Mouse (Mus musculus) forebrain, embryonic 13.5 days (tissue): ENCODE measurements around the gene Wwc2. TPM values are rescaled to one million over a fixed set of nuclear protein-coding genes. Genes with fewer than 3 reads are reported as not detected.

Experiments
- ATAC-seq: fragments of 200-750 bp; cut with Nextera tagmentation; 2 replicates; pipeline ENCODE4 v1.8.0; 2017
- H3K27ac ChIP-seq: fragments of 300-500 bp; sonication (generic); 2 replicates; pipeline ENCODE4 v1.5.1; 2015; ENCODE audit warnings: inconsistent platforms, mild to moderate bottlenecking, moderate library complexity
- H3K27me3 ChIP-seq: fragments of 300-500 bp; sonication (generic); 2 replicates; pipeline ENCODE4 v1.6.1; 2015; ENCODE audit warnings: mild to moderate bottlenecking, inconsistent platforms
- H3K36me3 ChIP-seq: fragments of 300-500 bp; sonication (generic); 2 replicates; pipeline ENCODE4 v1.6.1; 2015; ENCODE audit warnings: mild to moderate bottlenecking, inconsistent platforms; ENCODE audit not compliant: poor library complexity, severe bottlenecking
- H3K4me1 ChIP-seq: fragments of 300-500 bp; sonication (generic); 2 replicates; pipeline ENCODE4 v1.6.1; 2015; ENCODE audit warnings: inconsistent platforms
- H3K4me2 ChIP-seq: fragments of 300-500 bp; sonication (generic); 2 replicates; pipeline ENCODE4 v1.6.1; 2015; ENCODE audit warnings: inconsistent platforms, mild to moderate bottlenecking, moderate library complexity
- H3K4me3 ChIP-seq: fragments of 300-500 bp; sonication (generic); 2 replicates; pipeline ENCODE4 v1.5.1; 2015; ENCODE audit warnings: mild to moderate bottlenecking, inconsistent platforms
- H3K9ac ChIP-seq: fragments of 300-500 bp; sonication (generic); 2 replicates; pipeline ENCODE4 v1.6.1; 2015; ENCODE audit warnings: mild to moderate bottlenecking, inconsistent platforms
- H3K9me3 ChIP-seq: fragments of 300-500 bp; sonication (generic); replicated peaks from 2 replicates; pipeline ENCODE4 v1.6.1; 2016; ENCODE audit warnings: inconsistent platforms
- WGBS: fragments of 180-500 bp; shearing (Covaris S2); methylation state at CpG from one replicate; pipeline ENCODE4 v1.1.7; 2015; 5-methylcytosine and 5-hydroxymethylcytosine counted together
- polyA plus RNA-seq: library from polyadenylated mRNA; unstranded; fragments of >200 nt; fragmentation: Nextera tagmentation; extraction: Ambion mirVana; gene quantifications from 2 replicates; pipeline ENCODE4 v1.2.1, GENCODE M21; 2015

Wwc2 gene
- polyA plus RNA-seq, 1 experiment from 2014 or later, result 3.5 TPM

DNA sequence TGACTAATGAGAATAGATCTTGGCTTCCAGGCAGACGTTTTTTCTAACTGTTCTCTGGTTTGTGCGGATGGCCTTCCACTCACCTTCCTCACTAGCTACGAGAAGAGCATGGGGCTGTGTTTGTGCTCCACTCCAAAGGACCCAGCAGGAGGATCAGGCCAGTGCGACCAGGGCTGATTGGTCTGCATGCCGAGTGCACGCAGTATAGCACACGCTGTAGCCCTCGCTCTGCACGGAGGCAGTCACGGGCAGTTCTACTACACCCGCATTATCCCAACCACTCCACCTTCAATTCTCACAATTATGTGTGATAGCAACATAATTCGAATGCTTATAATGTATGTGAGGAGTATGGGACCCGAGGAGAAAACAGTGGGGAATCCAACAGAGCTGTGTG is 99.9 kb downstream of the Wwc2 start:
- Histone ChIP-seq H3K27me3 (no peaks in the 10 kb centered on the region), H3K9me3 (no peaks in the 10 kb centered on the region), H3K27ac (no peak overlapping the region), H3K9ac (no peak overlapping the region), H3K4me2 (no peak overlapping the region), H3K36me3 (0 out of 2 replicates have a peak, but pooled peaks cover 4% of the 10 kb centered on the region), H3K4me1 (peaks cover 13% of the 10 kb centered on the region; the same call in 1 of the 2 replicates), H3K4me3 (no peak overlapping the region)
- ATAC-seq, result no peak
- 88% methylated on average over 13 of the region's 13 CpGs for WGBS

DNA sequence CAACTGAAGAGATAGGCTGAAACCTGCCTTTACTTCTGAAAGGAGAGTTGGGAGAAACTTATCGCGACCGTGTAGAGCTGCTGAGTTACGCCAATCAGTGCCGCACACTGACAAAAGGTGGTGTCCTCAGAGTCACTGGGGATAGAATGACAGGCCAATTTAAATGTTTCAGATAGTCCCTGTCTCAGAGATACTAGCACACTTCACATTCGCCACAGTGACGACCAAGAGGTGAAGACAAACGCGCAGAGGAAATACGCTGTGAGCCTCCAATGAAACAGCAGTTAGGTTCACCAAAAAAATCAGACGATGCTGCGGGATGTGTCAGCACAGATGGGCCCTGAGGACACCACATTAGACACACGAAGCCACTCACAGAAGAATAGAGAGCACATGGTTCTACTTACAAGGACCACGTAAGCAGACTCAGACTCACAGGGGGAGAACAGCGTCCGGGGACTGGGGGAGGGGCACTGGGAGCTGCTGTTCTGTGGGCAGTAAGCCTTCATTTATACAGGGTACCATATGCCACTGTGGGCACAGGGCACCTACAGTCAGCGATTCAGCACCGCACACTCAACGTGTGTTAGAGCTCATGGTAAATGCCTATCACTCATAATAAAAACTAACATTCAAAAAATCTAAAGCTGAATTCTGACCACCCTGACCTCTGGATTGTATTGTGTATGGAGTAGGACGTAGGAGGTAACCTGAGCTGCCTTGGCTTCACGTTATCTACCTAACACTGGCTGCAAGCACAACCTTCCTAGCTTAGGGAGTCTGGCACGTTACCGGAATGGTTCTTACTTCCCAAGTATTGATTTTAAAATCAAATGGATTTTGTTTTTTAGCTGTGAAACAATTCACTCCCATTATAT is 100.5 kb downstream of the Wwc2 start:
- peak; percentile 79 for ATAC-seq
- Histone ChIP-seq H3K4me1 (peaks cover 13% of the 10 kb centered on the region; the same call in 1 of the 2 replicates), H3K36me3 (0 out of 2 replicates have a peak, but pooled peaks cover 4% of the 10 kb centered on the region), H3K4me2 (no peak overlapping the region), H3K27ac (no peak overlapping the region), H3K4me3 (no peak overlapping the region), H3K9me3 (no peaks in the 10 kb centered on the region), H3K9ac (peak overlapping the region; percentile 16; the same call in 1 of the 2 replicates), H3K27me3 (no peaks in the 10 kb centered on the region)
- 75% methylated on average over 23 of the region's 23 CpGs for WGBS

DNA sequence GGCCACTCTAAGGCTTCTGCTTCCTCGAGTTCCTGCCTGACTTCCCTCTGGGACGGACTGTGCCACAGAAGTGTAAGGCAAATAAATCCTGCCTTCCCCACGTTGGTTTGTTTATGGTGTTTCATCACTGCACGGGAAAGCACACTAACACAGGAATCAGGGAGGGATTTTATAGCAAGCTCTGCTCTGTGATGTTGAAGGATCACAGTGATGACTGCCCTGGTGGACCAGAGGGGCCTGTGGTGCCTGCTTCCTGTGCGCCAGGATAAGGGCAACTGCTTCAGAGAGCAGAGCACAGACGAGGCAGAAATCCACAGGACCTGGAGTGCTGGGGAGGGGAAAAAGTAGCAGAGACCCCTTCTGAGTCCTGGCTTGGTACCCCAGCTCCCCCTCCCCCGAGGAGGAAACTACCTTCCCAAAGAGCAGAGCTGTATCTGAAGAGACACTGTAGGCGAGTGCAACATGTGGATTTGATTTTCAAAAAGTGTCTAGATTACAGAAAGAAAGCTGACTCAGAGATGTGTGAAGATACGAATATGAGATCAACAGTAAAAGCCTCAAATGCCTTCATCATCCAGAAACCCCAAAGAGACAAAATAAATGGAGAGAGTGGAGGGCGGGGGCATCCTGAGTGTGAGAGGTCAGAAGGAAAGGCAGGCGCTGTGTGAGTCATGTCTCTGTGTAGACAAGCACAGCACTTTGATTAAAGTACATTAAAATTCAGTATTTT is 101.7 kb downstream of the Wwc2 start:
- WGBS, result 84% methylated on average over 11 of the region's 11 CpGs

DNA sequence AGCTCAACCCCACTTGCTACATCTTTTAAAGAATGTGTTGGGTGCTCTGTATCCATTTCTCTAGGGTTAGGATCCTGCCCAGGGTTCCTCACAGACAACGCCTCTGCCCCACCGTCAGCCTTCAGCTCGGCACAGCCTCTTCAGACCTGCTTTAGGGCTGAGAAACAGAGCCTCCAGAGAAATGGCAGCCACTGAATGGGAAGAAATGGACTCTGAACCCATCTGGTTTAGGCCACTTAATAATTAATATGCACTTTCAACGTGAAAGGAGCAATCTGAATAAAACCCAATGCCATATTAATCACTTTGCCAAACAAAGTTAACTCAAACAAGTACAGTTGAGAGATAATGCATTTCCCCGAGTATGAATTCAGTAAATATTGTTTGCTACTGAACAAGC is 106.4 kb downstream of the Wwc2 start:
- Histone ChIP-seq H3K4me2 (no peak overlapping the region), H3K9me3 (no peaks in the 10 kb centered on the region), H3K4me3 (no peak overlapping the region), H3K9ac (no peak overlapping the region), H3K36me3 (0 out of 2 replicates have a peak, but pooled peaks cover 4% of the 10 kb centered on the region), H3K27ac (no peak overlapping the region), H3K4me1 (no peaks in the 10 kb centered on the region), H3K27me3 (no peaks in the 10 kb centered on the region)
- ATAC-seq, result no peak
- WGBS, result 86% methylated on average over 5 of the region's 5 CpGs

More for the DNA sequence above, 101.7 kb downstream of the Wwc2 start:
- H3K27me3 ChIP-seq, result no peaks in the 10 kb centered on the region
- peaks cover 13% of the 10 kb centered on the region; the same call in 1 of the 2 replicates for H3K4me1 ChIP-seq
- H3K27ac ChIP-seq, result no peak overlapping the region
- H3K36me3 ChIP-seq, result 0 out of 2 replicates have a peak, but pooled peaks cover 4% of the 10 kb centered on the region
- no peak overlapping the region for H3K4me3 ChIP-seq
- no peak for ATAC-seq
- no peak overlapping the region for H3K9ac ChIP-seq
- no peaks in the 10 kb centered on the region for H3K9me3 ChIP-seq
- H3K4me2 ChIP-seq, result no peak overlapping the region

DNA sequence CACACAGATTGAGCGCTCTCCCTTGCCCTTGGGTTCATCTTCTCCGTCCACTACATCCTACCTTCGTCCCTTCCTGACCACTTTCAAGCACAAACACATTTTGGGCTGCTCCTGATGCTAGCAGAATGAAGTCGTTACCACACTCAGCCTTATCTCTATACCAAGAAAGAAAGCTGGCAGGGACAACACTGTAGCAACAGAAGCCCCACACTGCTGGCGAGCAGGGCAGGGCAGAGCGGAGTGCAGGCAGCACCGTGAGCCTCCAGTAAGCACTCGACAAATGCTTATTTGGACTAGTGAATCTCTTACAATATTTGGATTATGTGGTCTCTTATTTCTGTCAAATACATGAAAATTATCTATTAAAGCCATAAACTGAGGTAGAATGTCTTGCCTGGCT is 107.0 kb downstream of the Wwc2 start:
- Histone ChIP-seq H3K27me3 (no peaks in the 10 kb centered on the region), H3K36me3 (0 out of 2 replicates have a peak, but pooled peaks cover 4% of the 10 kb centered on the region), H3K9me3 (no peaks in the 10 kb centered on the region), H3K9ac (no peak overlapping the region), H3K4me1 (no peaks in the 10 kb centered on the region), H3K27ac (no peak overlapping the region), H3K4me2 (no peak overlapping the region), H3K4me3 (no peak overlapping the region)
- ATAC-seq, result no peak
- 94% methylated on average over 8 of the region's 8 CpGs for WGBS

DNA sequence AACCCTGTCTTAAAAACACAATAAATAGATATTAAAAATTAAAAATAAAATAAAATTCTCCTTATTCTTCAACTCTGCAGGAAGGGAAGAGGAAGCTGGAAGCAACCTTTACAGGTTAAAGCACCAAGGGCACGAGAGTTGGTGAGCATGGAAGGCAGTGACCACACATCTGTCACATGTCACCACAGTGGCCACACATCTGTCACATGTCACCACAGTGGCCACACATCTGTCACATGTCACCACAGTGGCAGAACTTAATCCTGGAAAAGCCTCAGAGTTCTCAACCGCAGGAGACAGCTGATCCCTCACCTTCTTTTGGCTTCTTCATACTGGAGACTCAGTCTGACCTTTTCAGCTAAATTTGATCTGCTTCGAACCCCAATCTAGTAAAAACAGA is 112.2 kb downstream of the Wwc2 start:
- no peaks in the 10 kb centered on the region for H3K9me3 ChIP-seq
- H3K4me2 ChIP-seq, result no peak overlapping the region
- no peak overlapping the region for H3K27ac ChIP-seq
- H3K4me1 ChIP-seq, result no peaks in the 10 kb centered on the region
- no peak overlapping the region for H3K9ac ChIP-seq
- H3K4me3 ChIP-seq, result no peak overlapping the region
- no peak for ATAC-seq
- WGBS, result 67% methylated on average over 3 of the region's 3 CpGs
- 0 out of 2 replicates have a peak, but pooled peaks cover 4% of the 10 kb centered on the region for H3K36me3 ChIP-seq
- no peaks in the 10 kb centered on the region for H3K27me3 ChIP-seq

DNA sequence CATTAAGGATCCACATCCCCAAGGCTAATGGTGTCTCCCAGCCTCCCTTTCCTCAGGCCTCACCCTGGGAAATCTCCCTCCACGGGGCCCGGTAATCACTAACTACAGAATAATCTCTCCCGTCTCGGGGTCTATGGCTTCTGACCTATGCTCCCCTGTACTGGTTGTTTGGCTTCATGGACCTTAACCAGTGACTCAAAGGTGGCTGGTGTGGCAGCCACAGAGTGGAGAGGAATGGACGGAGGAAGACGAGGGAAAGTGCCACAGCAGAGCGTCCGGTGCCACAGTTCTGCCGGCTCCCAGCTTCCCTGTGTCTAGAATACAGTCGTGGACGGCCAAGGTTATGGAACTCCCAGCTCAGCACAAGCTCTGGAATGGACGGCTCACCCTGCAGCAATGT is 114.9 kb downstream of the Wwc2 start:
- Histone ChIP-seq H3K9me3 (no peaks in the 10 kb centered on the region), H3K4me1 (no peaks in the 10 kb centered on the region), H3K36me3 (0 out of 2 replicates have a peak, but pooled peaks cover 4% of the 10 kb centered on the region), H3K9ac (no peak overlapping the region), H3K4me3 (no peak overlapping the region), H3K4me2 (no peak overlapping the region), H3K27me3 (no peaks in the 10 kb centered on the region), H3K27ac (no peak overlapping the region)
- WGBS, result 93% methylated on average over 12 of the region's 12 CpGs
- ATAC-seq, result no peak

DNA sequence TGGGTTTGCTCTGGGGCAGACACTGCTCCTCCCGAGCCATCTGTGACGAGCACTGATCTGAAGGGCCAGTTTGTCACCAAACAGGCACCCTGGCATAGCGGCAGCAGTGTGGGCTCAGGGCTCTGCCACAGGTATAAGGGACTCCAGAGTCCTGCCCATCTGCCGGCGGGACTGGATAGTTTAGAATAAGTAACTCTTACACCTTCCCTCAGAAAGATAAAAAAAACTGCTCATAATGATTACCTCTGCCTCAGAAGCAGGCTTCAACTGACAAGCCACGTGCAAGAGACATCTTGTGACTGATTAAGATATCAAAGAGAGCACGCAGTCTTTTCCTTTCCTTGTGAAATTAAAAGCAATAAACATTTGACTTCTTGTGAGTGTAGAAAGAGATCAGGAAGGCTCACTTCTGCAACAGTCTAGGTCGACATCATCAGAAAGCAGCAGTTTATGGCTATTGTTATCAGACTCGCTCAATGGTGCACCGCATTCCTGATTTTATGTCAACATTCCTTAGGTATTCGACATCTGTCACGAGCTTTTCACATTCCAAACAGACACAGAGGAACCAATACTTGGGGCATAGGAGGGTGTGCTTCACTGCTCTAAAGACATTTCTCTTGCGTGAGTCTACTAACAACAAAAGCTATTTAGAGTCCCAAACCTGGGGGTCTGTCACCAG is 116.1 kb downstream of the Wwc2 start:
- no peaks in the 10 kb centered on the region for H3K9me3 ChIP-seq
- H3K27ac ChIP-seq, result no peak overlapping the region
- H3K4me2 ChIP-seq, result no peak overlapping the region
- 0 out of 2 replicates have a peak, but pooled peaks cover 4% of the 10 kb centered on the region for H3K36me3 ChIP-seq
- H3K4me1 ChIP-seq, result no peaks in the 10 kb centered on the region
- no peaks in the 10 kb centered on the region for H3K27me3 ChIP-seq
- ATAC-seq, result no peak
- no peak overlapping the region for H3K9ac ChIP-seq
- WGBS, result 83% methylated on average over 13 of the region's 13 CpGs
- no peak overlapping the region for H3K4me3 ChIP-seq

DNA sequence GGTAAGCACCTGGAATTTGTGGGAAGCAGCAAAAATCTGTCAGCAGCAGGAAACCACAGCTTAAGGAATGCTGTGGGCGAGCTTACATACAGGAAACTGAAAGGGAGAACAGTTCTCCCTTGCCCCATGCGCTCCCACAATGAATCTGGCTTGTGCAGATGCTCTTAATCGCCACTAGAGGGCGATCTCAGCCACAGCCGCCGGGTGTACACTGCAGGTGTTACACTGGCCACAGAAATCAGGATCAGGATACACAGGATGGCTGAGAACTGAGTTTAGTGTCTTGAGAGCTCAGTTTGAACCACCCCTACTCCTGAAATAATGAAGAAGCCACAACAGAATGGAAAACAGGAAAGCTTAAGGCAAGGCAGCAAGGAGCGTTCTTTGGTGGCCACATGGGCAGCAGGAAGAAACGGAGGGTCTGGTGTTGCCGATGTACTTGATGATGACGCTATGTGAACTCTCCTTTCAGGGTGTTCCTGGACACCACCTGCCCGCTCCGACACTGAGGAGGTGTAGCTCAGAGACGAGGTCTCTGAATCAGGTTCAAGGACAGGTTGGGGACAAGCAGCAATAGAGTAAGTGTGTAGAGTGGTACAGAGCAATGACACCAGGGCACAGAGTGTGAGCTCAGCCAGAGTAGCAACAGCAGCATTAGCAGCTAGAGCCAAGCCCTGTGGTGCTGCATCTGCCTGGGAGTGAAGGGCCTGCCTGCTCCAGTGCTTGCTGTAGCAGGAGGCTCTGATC is 118.2 kb downstream of the Wwc2 start:
- WGBS, result 50% methylated on average over 13 of the region's 13 CpGs

DNA sequence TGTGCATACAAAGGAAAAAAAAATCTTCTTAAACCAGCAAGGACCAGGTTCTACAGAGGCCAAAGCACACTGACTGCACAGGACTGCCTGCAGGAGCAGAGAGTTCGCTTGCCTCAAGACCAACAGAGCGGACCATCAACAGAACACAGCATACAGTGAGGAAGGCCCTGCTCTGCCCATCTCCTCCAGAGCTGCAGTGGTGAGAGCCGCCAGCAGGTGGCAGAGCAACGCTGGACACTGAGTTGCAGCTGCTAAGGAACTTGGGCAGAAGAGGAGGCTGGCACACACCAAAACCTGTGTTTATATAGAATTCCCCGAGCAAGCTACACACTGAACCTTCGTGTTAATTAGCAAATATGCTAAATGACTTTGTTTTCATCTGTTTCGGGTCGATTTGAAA is 123.7 kb downstream of the Wwc2 start:
- Histone ChIP-seq H3K27ac (no peak overlapping the region), H3K9me3 (no peaks in the 10 kb centered on the region), H3K4me1 (no peaks in the 10 kb centered on the region), H3K9ac (no peak overlapping the region), H3K4me2 (no peak overlapping the region), H3K36me3 (peaks cover 15% of the 10 kb centered on the region; the same call in 1 of the 2 replicates), H3K4me3 (no peak overlapping the region), H3K27me3 (no peaks in the 10 kb centered on the region)
- ATAC-seq, result peak; percentile 81
- WGBS, result 25% methylated on average over 8 of the region's 8 CpGs

More for the DNA sequence above, 118.2 kb downstream of the Wwc2 start:
- peak; percentile 88 for ATAC-seq
- no peak overlapping the region for H3K4me3 ChIP-seq
- H3K27me3 ChIP-seq, result no peaks in the 10 kb centered on the region
- H3K27ac ChIP-seq, result no peak overlapping the region
- no peak overlapping the region for H3K9ac ChIP-seq
- peaks cover 9% of the 10 kb centered on the region; the same call in 1 of the 2 replicates for H3K36me3 ChIP-seq
- no peak overlapping the region for H3K4me2 ChIP-seq
- H3K9me3 ChIP-seq, result no peaks in the 10 kb centered on the region
- no peaks in the 10 kb centered on the region for H3K4me1 ChIP-seq

DNA sequence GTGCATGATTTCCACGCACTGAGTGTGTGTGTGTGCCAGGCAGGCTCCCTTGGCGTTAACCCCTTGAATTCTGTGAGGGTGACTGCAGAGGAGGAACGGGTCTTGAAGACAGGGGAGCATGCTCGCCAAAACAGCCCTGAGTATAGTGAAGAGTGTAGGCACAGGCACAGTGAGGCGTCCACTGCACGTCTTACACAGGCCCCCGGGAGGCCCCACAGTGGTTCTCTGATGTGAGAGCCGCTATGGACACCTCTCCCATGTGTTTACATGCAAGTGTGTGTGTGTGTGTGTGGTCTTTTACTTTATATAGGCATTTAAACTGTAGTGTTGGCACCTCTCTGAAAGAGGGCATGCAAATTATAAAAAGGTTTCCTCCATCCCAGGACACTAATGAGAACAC is 124.2 kb downstream of the Wwc2 start:
- Histone ChIP-seq H3K27ac (no peak overlapping the region), H3K4me3 (no peak overlapping the region), H3K36me3 (peaks cover 18% of the 10 kb centered on the region; the same call in 1 of the 2 replicates), H3K9ac (no peak overlapping the region), H3K9me3 (no peaks in the 10 kb centered on the region), H3K4me1 (no peaks in the 10 kb centered on the region), H3K4me2 (no peak overlapping the region), H3K27me3 (no peaks in the 10 kb centered on the region)
- 78% methylated on average over 8 of the region's 8 CpGs for WGBS
- peak; percentile 41 for ATAC-seq
